In genomic region chr8:119825950-119826730, GRCm38 (mm10) we compare ENCODE assay signal across 10 mouse cellular contexts. TPM values are rescaled to one million over a fixed set of nuclear protein-coding genes. Genes with fewer than 3 reads are reported as not detected.
A peak's percentile ranks its signal among the peaks of the same experiment; 100 is the strongest.
DNase-seq lines count a peak whose midpoint lies in the region; ATAC-seq and TF ChIP-seq lines count a peak whose summit lies in the region.
"Had no signal": no experiment of that assay in that cellular context is flagged by ENCODE, and none has a peak within 500 bp of the region (broad histone marks: within the 10 kb centered on the region; RNA-seq: fewer than 3 reads in every experiment).

No protein-coding gene starts in this region.

- H3K36me3 ChIP-seq in lung, embryonic 16.5 days (ENCODE audit: control insufficient read depth, insufficient read depth, low read length), result no peaks in the 10 kb centered on the region
- 0 out of 2 replicates have a peak, but pooled peaks cover under 1% of the 10 kb centered on the region for H3K36me3 ChIP-seq in heart, embryonic 15.5 days

- TF ChIP-seq CTCF in lung, adult 2 months (IDR thresholded peaks at IDR 0.05; ENCODE audit: insufficient read depth, low read length), result no peak

- H3K27me3 ChIP-seq in lung, embryonic 16.5 days (ENCODE audit: control insufficient read depth, insufficient read depth, low read depth, low read length), result no peaks in the 10 kb centered on the region
- H3K27me3 ChIP-seq in heart, embryonic 15.5 days, result no peaks in the 10 kb centered on the region

- TF ChIP-seq POLR2A in lung, adult 2 months (IDR thresholded peaks at IDR 0.05; ENCODE audit: borderline replicate concordance, extremely low read depth, low read depth, low read length), result no peak

- peaks cover 53% of the 10 kb centered on the region for H3K4me1 ChIP-seq in lung, embryonic 16.5 days (replicated peaks; ENCODE audit: control insufficient read depth, insufficient read depth, low read length)
- peaks cover 5% of the 10 kb centered on the region for H3K4me1 ChIP-seq in lung, adult 2 months (ENCODE audit: control insufficient read depth, insufficient read depth, low read length)
- peaks cover 55% of the 10 kb centered on the region for H3K4me1 ChIP-seq in heart, embryonic 15.5 days (replicated peaks)

- no peak overlapping the region for H3K4me3 ChIP-seq in lung, embryonic 16.5 days (ENCODE audit: low read length)
- H3K4me3 ChIP-seq in lung, adult 2 months (replicated peaks; ENCODE audit: extremely low read depth, low read depth, low read length), result no peak overlapping the region
- no peak overlapping the region for H3K4me3 ChIP-seq in heart, embryonic 15.5 days

- no peak overlapping the region for H3K9ac ChIP-seq in lung, embryonic 16.5 days (ENCODE audit: low read length)
- no peak overlapping the region for H3K9ac ChIP-seq in heart, embryonic 15.5 days

- no peak for ATAC-seq in lung, embryonic 16.5 days (ENCODE audit: low read depth)
- no peak for ATAC-seq in heart, embryonic 15.5 days (replicated peaks; ENCODE audit: insufficient number of reproducible peaks, insufficient read depth, low FRiP score, low read depth)
- ATAC-seq in neutrophil, adult 5-6 weeks (ENCODE audit: extremely low read depth, insufficient number of reproducible peaks, low FRiP score, poor library complexity, severe bottlenecking), result peak; percentile 49; the same call in 1 of the 2 replicates

- 63% methylated on average over 19 of the region's 19 CpGs for WGBS in lung, embryonic 16.5 days
- WGBS in lung, adult 2 months, result 58% methylated on average over 19 of the region's 19 CpGs
- WGBS in heart, embryonic 15.5 days, result 63% methylated on average over 19 of the region's 19 CpGs

- DNase-seq in heart, adult 18-20 months, result peak; percentile 37 to 65
- DNase-seq in heart, postnatal 4 days, result no peak
- DNase-seq in lung, adult 2 months, result no peak
- DNase-seq in cerebellum, postnatal 4 days (ENCODE audit: low spot score in 2 of 2), result no peak
- DNase-seq in layer of hippocampus, postnatal 36 days, result no peak
- DNase-seq: kidney, adult 18-20 months had no signal

- no peaks in the 10 kb centered on the region for H3K9me3 ChIP-seq in lung, embryonic 16.5 days (ENCODE audit: control insufficient read depth, low read length)
- no peaks in the 10 kb centered on the region for H3K9me3 ChIP-seq in heart, embryonic 15.5 days (replicated peaks)

- peak overlapping the region; percentile 15; the same call in 1 of the 2 replicates for H3K27ac ChIP-seq in lung, embryonic 16.5 days (ENCODE audit: low read length)
- H3K27ac ChIP-seq in heart, embryonic 15.5 days, result peak overlapping the region; percentile 25; the same call in 1 of the 2 replicates

- H3K4me2 ChIP-seq in lung, embryonic 16.5 days (ENCODE audit: low read depth, low read length), result no peak overlapping the region
- H3K4me2 ChIP-seq in heart, embryonic 15.5 days, result no peak overlapping the region
- H3K4me2 ChIP-seq: midbrain, embryonic 11.5 days had no signal

RNA-seq across cellular contexts. Expression of gene Cotl1, which starts 14.2 kb away (rescaled TPM):
- 10 to 100 TPM; 16.7 to 22.9 TPM for total RNA-seq in heart, adult 18-20 months (2021)
- total RNA-seq in heart, postnatal 4 days (2021), result 10 to 100 TPM; 51.5 to 56.0 TPM
- polyA plus RNA-seq in lung, embryonic 16.5 days (2015; fragmentation: Nextera tagmentation; extraction: Ambion mirVana), result 78.4 and 88.5 TPM in 2 replicates
- polyA plus RNA-seq in lung, adult 2 months (2012; rRNA removed), result 155 and 180 TPM in 2 replicates
- 28.7 and 52.8 TPM in 2 replicates for polyA plus RNA-seq in heart, embryonic 15.5 days (2015; fragmentation: Nextera tagmentation; extraction: Ambion mirVana)
- 348 and 428 TPM in 2 replicates for total RNA-seq in neutrophil, adult 5-6 weeks (2017)
- total RNA-seq in layer of hippocampus, postnatal 36 days (2021), result 100 to 1,000 TPM; 129 to 137 TPM

RNA-seq across cellular contexts. Expression of gene Klhl36, which starts 35.9 kb away (rescaled TPM):
- 1 to 10 TPM; 2.3 to 3.0 TPM for total RNA-seq in heart, adult 18-20 months (2021)
- 1 to 10 TPM; 4.7 to 4.8 TPM for total RNA-seq in heart, postnatal 4 days (2021)
- 14.5 and 15.0 TPM in 2 replicates for polyA plus RNA-seq in lung, embryonic 16.5 days (2015; fragmentation: Nextera tagmentation; extraction: Ambion mirVana)
- polyA plus RNA-seq in lung, adult 2 months (2012; rRNA removed), result 28.9 and 47.8 TPM in 2 replicates
- polyA plus RNA-seq in heart, embryonic 15.5 days (2015; fragmentation: Nextera tagmentation; extraction: Ambion mirVana), result 9.1 and 10.3 TPM in 2 replicates
- total RNA-seq in neutrophil, adult 5-6 weeks (2017), result 10.0 and 14.7 TPM in 2 replicates
- total RNA-seq in layer of hippocampus, postnatal 36 days (2021), result 1 to 10 TPM; 7.1 to 8.3 TPM

RNA-seq across cellular contexts. Expression of gene Tldc1, which starts 47.9 kb away (rescaled TPM):
- 10 to 100 TPM; 11.5 to 14.2 TPM for total RNA-seq in heart, adult 18-20 months (2021)
- total RNA-seq in heart, postnatal 4 days (2021), result 1 to 10 TPM; 9.0 to 9.2 TPM
- 13.9 and 15.3 TPM in 2 replicates for polyA plus RNA-seq in lung, embryonic 16.5 days (2015; fragmentation: Nextera tagmentation; extraction: Ambion mirVana)
- polyA plus RNA-seq in lung, adult 2 months (2012; rRNA removed), result 10.2 and 10.8 TPM in 2 replicates
- 10.9 and 12.8 TPM in 2 replicates for polyA plus RNA-seq in heart, embryonic 15.5 days (2015; fragmentation: Nextera tagmentation; extraction: Ambion mirVana)
- 4.1 and 4.2 TPM in 2 replicates for total RNA-seq in neutrophil, adult 5-6 weeks (2017)
- total RNA-seq in layer of hippocampus, postnatal 36 days (2021), result 10 to 100 TPM; 15.7 to 18.7 TPM

Comparison
In these comparisons a context has a peak if more than half of its experiments do, and no peak if none do; other contexts are left out.
1. DNase-seq: peak in heart, adult 18-20 months (2 of 2); none in heart, postnatal 4 days (single experiment), lung, adult 2 months (single experiment), cerebellum, postnatal 4 days (0 of 2) and layer of hippocampus, postnatal 36 days (0 of 2).